Comparison of ENCODE assay signal across 9 mouse cellular contexts in the genomic region with DNA sequence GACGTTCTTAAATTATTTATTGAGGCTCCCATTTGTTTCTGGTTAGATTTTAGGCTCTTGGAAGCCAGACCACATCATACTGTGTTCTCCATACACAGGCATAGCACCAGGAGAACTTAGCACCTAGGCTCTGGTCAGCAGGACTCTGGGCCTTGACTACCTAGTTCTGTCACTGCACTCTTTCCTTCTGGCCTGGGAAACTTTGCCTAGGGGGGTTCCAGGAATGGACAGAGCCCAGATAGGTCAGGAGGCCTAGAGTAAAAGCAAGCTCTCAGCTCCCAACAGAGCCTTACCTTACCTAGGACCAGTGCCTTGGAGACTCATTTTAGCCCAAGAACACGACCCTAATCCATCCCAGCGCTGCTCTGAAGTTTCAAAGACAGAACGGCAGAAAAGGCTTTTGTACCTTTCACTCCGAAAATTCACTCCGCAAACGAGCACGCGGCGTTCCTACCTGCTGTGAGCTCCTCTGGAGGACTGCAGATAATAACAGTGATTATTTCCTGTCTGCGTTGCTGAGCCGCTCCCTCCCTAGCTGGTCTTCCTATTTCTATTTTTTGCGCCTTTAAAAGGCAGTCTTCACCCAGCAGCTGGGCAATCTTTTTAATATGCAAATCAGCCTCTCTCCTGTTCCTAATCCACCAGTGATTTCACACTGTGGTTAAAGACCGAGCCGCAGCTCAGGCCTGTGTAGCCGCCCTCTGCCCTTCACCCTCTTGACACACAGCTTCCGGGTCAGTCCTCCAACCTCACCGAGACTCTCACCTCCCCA. TPM values are rescaled to one million over a fixed set of nuclear protein-coding genes. Genes with fewer than 3 reads are reported as not detected.
DNase-seq lines count a peak whose midpoint lies in the region; ATAC-seq and TF ChIP-seq lines count a peak whose summit lies in the region.
"Had no signal": no experiment of that assay in that cellular context is flagged by ENCODE, and none has a peak within 500 bp of the region (broad histone marks: within the 10 kb centered on the region; RNA-seq: fewer than 3 reads in every experiment).

No protein-coding gene starts in this region.

- no peak for TF ChIP-seq CTCF in liver, adult 2 months (IDR thresholded peaks at IDR 0.05; ENCODE audit: low read depth, low read length)
- TF ChIP-seq CTCF in olfactory bulb, adult 2 months (IDR thresholded peaks at IDR 0.05; ENCODE audit: insufficient read depth, low read depth, low read length) = no peak

- H3K4me1 ChIP-seq in liver, adult 2 months (ENCODE audit: control insufficient read depth, insufficient read depth, low read length) = peaks cover 16% of the 10 kb centered on the region
- no peaks in the 10 kb centered on the region; the same call in 1 of the 2 replicates for H3K4me1 ChIP-seq in liver, embryonic 11.5 days (replicated peaks; ENCODE audit: control insufficient read depth, insufficient read depth, low read length)
- H3K4me1 ChIP-seq in embryonic facial prominence, embryonic 10.5 days = peaks cover 44% of the 10 kb centered on the region
- H3K4me1 ChIP-seq in intestine, embryonic 15.5 days (replicated peaks) = peaks cover 22% of the 10 kb centered on the region
- H3K4me1 ChIP-seq in olfactory bulb, adult 2 months (ENCODE audit: control insufficient read depth, insufficient read depth, low read length) = peaks cover 38% of the 10 kb centered on the region

- H3K4me3 ChIP-seq in liver, adult 2 months (ENCODE audit: insufficient read depth, low read depth, low read length) = peak overlapping the region; percentile 49
- H3K4me3 ChIP-seq in liver, embryonic 11.5 days (ENCODE audit: low read depth, low read length) = no peak overlapping the region
- peak overlapping the region; percentile 35 for H3K4me3 ChIP-seq in embryonic facial prominence, embryonic 10.5 days
- H3K4me3 ChIP-seq in intestine, embryonic 15.5 days (replicated peaks) = no peak overlapping the region
- peak overlapping the region; percentile 25 for H3K4me3 ChIP-seq in olfactory bulb, adult 2 months (ENCODE audit: insufficient read depth, low read depth, low read length)

- no peaks in the 10 kb centered on the region for H3K9me3 ChIP-seq in liver, embryonic 11.5 days (ENCODE audit: control insufficient read depth, low read length)
- no peaks in the 10 kb centered on the region for H3K9me3 ChIP-seq in embryonic facial prominence, embryonic 10.5 days
- no peaks in the 10 kb centered on the region for H3K9me3 ChIP-seq in intestine, embryonic 15.5 days

- H3K27me3 ChIP-seq in liver, adult 2 months (ENCODE audit: control insufficient read depth, insufficient read depth, low read length) = no peaks in the 10 kb centered on the region
- peaks cover 5% of the 10 kb centered on the region; the same call in 1 of the 2 replicates for H3K27me3 ChIP-seq in liver, embryonic 11.5 days (replicated peaks; ENCODE audit: control insufficient read depth, insufficient read depth, low read length)
- peaks cover 6% of the 10 kb centered on the region for H3K27me3 ChIP-seq in embryonic facial prominence, embryonic 10.5 days (replicated peaks; ENCODE audit: low read depth, poor library complexity, severe bottlenecking)
- H3K27me3 ChIP-seq in intestine, embryonic 15.5 days (replicated peaks) = no peaks in the 10 kb centered on the region

- peaks cover 5% of the 10 kb centered on the region; the same call in 1 of the 2 replicates for H3K79me2 ChIP-seq in liver, adult 2 months (ENCODE audit: control insufficient read depth, insufficient read depth, low read length)

- no peak for ATAC-seq in liver, embryonic 11.5 days (replicated peaks; ENCODE audit: low FRiP score)
- no peak for ATAC-seq in intestine, embryonic 15.5 days

- peak overlapping the region; percentile 72 for H3K27ac ChIP-seq in liver, adult 2 months (replicated peaks; ENCODE audit: insufficient read depth, low read depth, low read length)
- no peak overlapping the region for H3K27ac ChIP-seq in liver, embryonic 11.5 days (ENCODE audit: low read depth, low read length)
- H3K27ac ChIP-seq in embryonic facial prominence, embryonic 10.5 days (replicated peaks) = peak overlapping the region; percentile 72
- H3K27ac ChIP-seq in intestine, embryonic 15.5 days = no peak overlapping the region
- H3K27ac ChIP-seq in olfactory bulb, adult 2 months (ENCODE audit: insufficient read depth, low read depth, low read length) = peak overlapping the region; percentile 77

- H3K4me2 ChIP-seq in liver, embryonic 11.5 days = no peak overlapping the region; the same call in 1 of the 2 replicates
- H3K4me2 ChIP-seq in intestine, embryonic 15.5 days (replicated peaks) = peak overlapping the region; percentile 15

- 17% methylated on average over 18 of the region's 18 CpGs for WGBS in liver, adult 2 months
- 20% methylated on average over 18 of the region's 18 CpGs for WGBS in liver, embryonic 11.5 days
- 7% methylated on average over 18 of the region's 18 CpGs for WGBS in embryonic facial prominence, embryonic 10.5 days
- WGBS in intestine, embryonic 15.5 days = 31% methylated on average over 18 of the region's 18 CpGs
- 7% methylated on average over 18 of the region's 18 CpGs for WGBS in olfactory bulb, adult 2 months

- intact Hi-C loops in left cerebral cortex, postnatal 4 days (cut with DNase I) = no loop called here

- peak; percentile 55; the same call in 1 of the 2 replicates for TF ChIP-seq POLR2A in liver, adult 2 months (IDR thresholded peaks at IDR 0.05; ENCODE audit: extremely low read depth, insufficient read depth, low read length)
- TF ChIP-seq POLR2A in olfactory bulb, adult 2 months (IDR thresholded peaks at IDR 0.05; ENCODE audit: insufficient read depth, low read depth, low read length) = no peak

- DNase-seq in liver, adult 2 months (ENCODE audit: extremely low read depth, low read depth, low spot score) = peak; percentile 96
- DNase-seq in liver, embryonic 11.5 days (ENCODE audit: low spot score) = no peak
- peak; percentile 41 for DNase-seq in embryonic facial prominence, embryonic 10.5 days (ENCODE audit: low spot score)
- DNase-seq in kidney, adult 11 months = no peak
- DNase-seq in thymus, postnatal 14 days = no peak
- DNase-seq in left cerebral cortex, postnatal 4 days = no peak
- DNase-seq: lung, postnatal 14 days had no signal

- H3K36me3 ChIP-seq in liver, adult 2 months (ENCODE audit: control insufficient read depth, insufficient read depth, low read length) = no peaks in the 10 kb centered on the region
- H3K36me3 ChIP-seq in liver, embryonic 11.5 days (ENCODE audit: control insufficient read depth, insufficient read depth, low read length) = no peaks in the 10 kb centered on the region
- no peaks in the 10 kb centered on the region for H3K36me3 ChIP-seq in embryonic facial prominence, embryonic 10.5 days (replicated peaks)
- H3K36me3 ChIP-seq in intestine, embryonic 15.5 days = no peaks in the 10 kb centered on the region

- H3K9ac ChIP-seq in liver, adult 2 months (ENCODE audit: low read depth, low read length) = peak overlapping the region; percentile 72
- H3K9ac ChIP-seq in liver, embryonic 11.5 days (ENCODE audit: low read depth, low read length) = no peak overlapping the region
- no peak overlapping the region for H3K9ac ChIP-seq in intestine, embryonic 15.5 days

RNA-seq across cellular contexts. Expression of gene Rab4a, which starts 52.0 kb away (rescaled TPM):
- total RNA-seq in liver, adult 2 months (2014; rRNA removed) = 15.4 and 15.7 TPM in 2 replicates
- 24.4 and 24.6 TPM in 2 replicates for polyA plus RNA-seq in liver, adult 2 months (2012; rRNA removed)
- 61.8 and 65.9 TPM in 2 replicates for polyA plus RNA-seq in liver, embryonic 11.5 days (2014; fragmentation: Nextera tagmentation; extraction: Ambion mirVana)
- polyA plus RNA-seq in embryonic facial prominence, embryonic 10.5 days (2016; fragmentation: Nextera tagmentation; extraction: Ambion mirVana) = 56.8 and 58.0 TPM in 2 replicates
- 53.1 and 54.8 TPM in 2 replicates for polyA plus RNA-seq in intestine, embryonic 15.5 days (2015; fragmentation: Nextera tagmentation; extraction: Ambion mirVana)
- not detected in 2 replicates for polyA plus RNA-seq in olfactory bulb, adult 2 months (2012; ENCODE audit: insufficient read depth, insufficient read length, low replicate concordance, missing spikeins)
- total RNA-seq in left cerebral cortex, postnatal 4 days (2021) = 10 to 100 TPM; 61.7 to 68.4 TPM

Comparison
In these comparisons a context has a peak if more than half of its experiments do, and no peak if none do; other contexts are left out.
1. DNase-seq: peak in liver, adult 2 months (single experiment) and embryonic facial prominence, embryonic 10.5 days (single experiment); none in liver, embryonic 11.5 days (single experiment), kidney, adult 11 months (single experiment), thymus, postnatal 14 days (single experiment) and left cerebral cortex, postnatal 4 days (single experiment).
2. H3K27ac ChIP-seq: peak in liver, adult 2 months (single experiment), embryonic facial prominence, embryonic 10.5 days (single experiment) and olfactory bulb, adult 2 months (single experiment); none in liver, embryonic 11.5 days (single experiment) and intestine, embryonic 15.5 days (single experiment).
3. H3K4me3 ChIP-seq: peak in liver, adult 2 months (single experiment), embryonic facial prominence, embryonic 10.5 days (single experiment) and olfactory bulb, adult 2 months (single experiment); none in liver, embryonic 11.5 days (single experiment) and intestine, embryonic 15.5 days (single experiment).